Mouse (Mus musculus): ENCODE measurements around the gene Gna13. TPM values are rescaled to one million over a fixed set of nuclear protein-coding genes. Genes with fewer than 3 reads are reported as not detected.
A peak's percentile ranks its signal among the peaks of the same experiment; 100 is the strongest.
"Not testable (repeated sequence)": the region's sequence is repeated elsewhere in the genome, so short reads cannot be mapped to it uniquely, and the experiment has no call there.

Gna13 gene
- polyA plus RNA-seq, 1 experiment: 4.0 TPM

- Histone ChIP-seq H3K36me3 (ENCODE audit: control insufficient read depth) (no peaks in the 10 kb centered on the region), H3K4me3 (replicated peaks) (peak overlapping the region; percentile 62), H3K9me3 (ENCODE audit: control insufficient read depth, low read length) (no peaks in the 10 kb centered on the region), H3K4me1 (ENCODE audit: control insufficient read depth) (peaks cover 13% of the 10 kb centered on the region), H3K27me3 (ENCODE audit: control insufficient read depth) (no peaks in the 10 kb centered on the region)
- TF ChIP-seq TAL1 (IDR thresholded peaks at IDR 0.05; ENCODE audit: low read length): no peak
Observed at GRCm38 (mm10) chr11:109330706-109331393, 31.8 kb upstream of the Gna13 start.

DNA sequence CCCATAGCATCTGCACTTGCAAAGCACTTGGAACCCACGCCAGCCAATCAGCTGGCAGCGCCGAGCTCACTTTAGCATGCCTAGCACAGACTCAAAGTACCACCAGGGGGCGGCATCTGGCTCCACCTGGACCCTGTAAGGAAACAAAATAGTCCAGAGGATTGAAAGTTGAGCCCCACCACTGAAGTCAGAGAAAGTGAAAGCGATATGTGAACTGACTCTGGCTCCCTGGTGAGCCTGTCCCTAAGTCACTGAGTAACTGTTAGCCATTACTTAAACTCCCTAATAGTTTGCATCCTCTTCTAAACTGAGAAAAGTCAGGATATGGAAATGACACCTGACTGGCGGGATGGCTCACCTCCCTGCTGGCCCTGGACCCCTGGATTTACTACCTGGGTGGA is 31.2 kb upstream of the Gna13 start:
- H3K4me3 ChIP-seq (replicated peaks): peak overlapping the region; percentile 62

DNA sequence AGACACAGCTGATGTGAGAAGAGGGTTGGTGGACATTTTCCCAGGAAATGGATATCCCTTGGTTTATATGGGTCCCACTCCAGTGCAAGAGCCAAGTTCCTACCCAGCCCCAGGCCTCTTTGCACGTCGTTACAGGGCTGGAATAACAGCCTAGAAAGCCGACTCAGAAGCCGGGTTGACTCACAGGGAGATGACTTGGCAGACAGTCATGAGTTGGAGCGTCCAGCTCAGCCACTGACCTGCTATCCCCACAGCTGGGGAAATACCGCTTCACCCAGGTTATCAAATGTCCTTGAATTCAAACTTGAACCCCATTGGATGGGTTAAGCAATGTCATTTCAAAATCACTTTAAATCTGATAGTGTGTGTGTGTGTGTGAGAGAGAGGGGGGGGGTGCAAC is 29.9 kb upstream of the Gna13 start:
- H3K36me3 ChIP-seq (ENCODE audit: control insufficient read depth): no peaks in the 10 kb centered on the region
- H3K4me1 ChIP-seq (ENCODE audit: control insufficient read depth): peaks cover 15% of the 10 kb centered on the region
- no peaks in the 10 kb centered on the region for H3K27me3 ChIP-seq (ENCODE audit: control insufficient read depth)
- no peak for TF ChIP-seq GATA1 (IDR thresholded peaks at IDR 0.05; ENCODE audit: low read length)
- TF ChIP-seq TAL1 (IDR thresholded peaks at IDR 0.05; ENCODE audit: low read length): no peak
- no peak overlapping the region for H3K4me3 ChIP-seq (replicated peaks)
- H3K9me3 ChIP-seq (ENCODE audit: control insufficient read depth, low read length): no peaks in the 10 kb centered on the region

More for the DNA sequence above, 31.2 kb upstream of the Gna13 start:
- no peak for TF ChIP-seq TAL1 (IDR thresholded peaks at IDR 0.05; ENCODE audit: low read length)
- no peak for TF ChIP-seq GATA1 (IDR thresholded peaks at IDR 0.05; ENCODE audit: low read length)
- Histone ChIP-seq H3K4me1 (ENCODE audit: control insufficient read depth) (peaks cover 13% of the 10 kb centered on the region), H3K36me3 (ENCODE audit: control insufficient read depth) (no peaks in the 10 kb centered on the region), H3K27me3 (ENCODE audit: control insufficient read depth) (no peaks in the 10 kb centered on the region), H3K9me3 (ENCODE audit: control insufficient read depth, low read length) (no peaks in the 10 kb centered on the region)

- TF ChIP-seq GATA1 (IDR thresholded peaks at IDR 0.05; ENCODE audit: low read length) (no peak), TAL1 (IDR thresholded peaks at IDR 0.05; ENCODE audit: low read length) (no peak)
- Histone ChIP-seq H3K36me3 (ENCODE audit: control insufficient read depth) (no peaks in the 10 kb centered on the region), H3K9me3 (ENCODE audit: control insufficient read depth, low read length) (no peaks in the 10 kb centered on the region), H3K27me3 (ENCODE audit: control insufficient read depth) (no peaks in the 10 kb centered on the region), H3K4me3 (replicated peaks) (no peak overlapping the region), H3K4me1 (ENCODE audit: control insufficient read depth) (peaks cover 15% of the 10 kb centered on the region)
Observed at GRCm38 (mm10) chr11:109334773-109335172, 27.9 kb upstream of the Gna13 start.

GRCm38 (mm10) chr11:109335890-109336289 is 26.7 kb upstream of the Gna13 start:
- H3K36me3 ChIP-seq (ENCODE audit: control insufficient read depth): no peaks in the 10 kb centered on the region
- H3K27me3 ChIP-seq (ENCODE audit: control insufficient read depth): no peaks in the 10 kb centered on the region
- peaks cover 14% of the 10 kb centered on the region for H3K4me1 ChIP-seq (ENCODE audit: control insufficient read depth)
- H3K9me3 ChIP-seq (ENCODE audit: control insufficient read depth, low read length): no peaks in the 10 kb centered on the region
- no peak overlapping the region for H3K4me3 ChIP-seq (replicated peaks)
- TF ChIP-seq GATA1 (IDR thresholded peaks at IDR 0.05; ENCODE audit: low read length) (no peak), TAL1 (IDR thresholded peaks at IDR 0.05; ENCODE audit: low read length) (no peak)

- peaks cover 2% of the 10 kb centered on the region; the same call in 1 of the 2 replicates for H3K27me3 ChIP-seq (ENCODE audit: control insufficient read depth)
- H3K9me3 ChIP-seq (ENCODE audit: control insufficient read depth, low read length): no peaks in the 10 kb centered on the region
- H3K4me3 ChIP-seq (replicated peaks): no peak overlapping the region
- TF ChIP-seq GATA1 (IDR thresholded peaks at IDR 0.05; ENCODE audit: low read length) (no peak), TAL1 (IDR thresholded peaks at IDR 0.05; ENCODE audit: low read length) (no peak)
- peaks cover 2% of the 10 kb centered on the region for H3K4me1 ChIP-seq (ENCODE audit: control insufficient read depth)
- no peaks in the 10 kb centered on the region for H3K36me3 ChIP-seq (ENCODE audit: control insufficient read depth)
Observed at GRCm38 (mm10) chr11:109339155-109339938, 23.3 kb upstream of the Gna13 start.

GRCm38 (mm10) chr11:109340541-109340940 is 22.1 kb upstream of the Gna13 start:
- H3K9me3 ChIP-seq (ENCODE audit: control insufficient read depth, low read length): no peaks in the 10 kb centered on the region
- no peak overlapping the region for H3K4me3 ChIP-seq (replicated peaks)
- H3K27me3 ChIP-seq (ENCODE audit: control insufficient read depth): peaks cover 2% of the 10 kb centered on the region; the same call in 1 of the 2 replicates
- peaks cover 2% of the 10 kb centered on the region for H3K4me1 ChIP-seq (ENCODE audit: control insufficient read depth)
- TF ChIP-seq TAL1 (IDR thresholded peaks at IDR 0.05; ENCODE audit: low read length) (no peak), GATA1 (IDR thresholded peaks at IDR 0.05; ENCODE audit: low read length) (no peak)
- no peaks in the 10 kb centered on the region for H3K36me3 ChIP-seq (ENCODE audit: control insufficient read depth)

- not testable (repeated sequence) for H3K9me3 ChIP-seq (ENCODE audit: control insufficient read depth, low read length); H3K4me1 ChIP-seq (ENCODE audit: control insufficient read depth); H3K4me3 ChIP-seq (replicated peaks); H3K27me3 ChIP-seq (ENCODE audit: control insufficient read depth); H3K36me3 ChIP-seq (ENCODE audit: control insufficient read depth)
Observed at GRCm38 (mm10) chr11:109342666-109343065, 20.0 kb upstream of the Gna13 start.

DNA sequence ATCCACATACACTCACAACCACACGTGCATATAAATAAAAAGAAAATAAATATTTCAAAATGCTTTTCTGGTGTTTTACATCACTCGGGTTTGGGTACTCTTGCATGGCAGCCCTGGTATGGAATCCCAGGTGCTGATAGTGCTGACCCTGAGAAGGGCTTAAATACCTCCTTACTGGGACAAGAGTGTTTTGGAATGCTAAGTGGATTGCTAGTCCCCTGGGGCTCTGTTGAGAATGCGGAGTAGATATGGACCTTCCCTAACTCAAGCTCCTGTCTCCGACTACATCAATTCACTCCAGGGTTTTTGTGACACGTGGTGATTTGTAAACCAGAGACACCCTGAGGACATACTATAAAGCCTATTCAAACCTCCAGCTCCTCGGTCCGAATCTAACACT is 19.1 kb upstream of the Gna13 start:
- peaks cover 15% of the 10 kb centered on the region for H3K4me1 ChIP-seq (ENCODE audit: control insufficient read depth)
- no peak overlapping the region for H3K4me3 ChIP-seq (replicated peaks)
- peaks cover 2% of the 10 kb centered on the region; the same call in 1 of the 2 replicates for H3K27me3 ChIP-seq (ENCODE audit: control insufficient read depth)
- TF ChIP-seq TAL1 (IDR thresholded peaks at IDR 0.05; ENCODE audit: low read length) (no peak), GATA1 (IDR thresholded peaks at IDR 0.05; ENCODE audit: low read length) (no peak)
- H3K9me3 ChIP-seq (ENCODE audit: control insufficient read depth, low read length): no peaks in the 10 kb centered on the region
- H3K36me3 ChIP-seq (ENCODE audit: control insufficient read depth): no peaks in the 10 kb centered on the region
